In genomic region chr5:112396066-112396465, GRCm38 (mm10) we compare ENCODE assay signal across 13 mouse cellular contexts. TPM values are rescaled to one million over a fixed set of nuclear protein-coding genes. Genes with fewer than 3 reads are reported as not detected.
DNase-seq lines count a peak whose midpoint lies in the region; ATAC-seq lines count a peak whose summit lies in the region.
"Had no signal": no experiment of that assay in that cellular context is flagged by ENCODE, and none has a peak within 500 bp of the region (broad histone marks: within the 10 kb centered on the region; RNA-seq: fewer than 3 reads in every experiment).

No protein-coding gene starts in this region.

- no peak for DNase-seq in hindbrain, embryonic 14.5 days (ENCODE audit: low spot score)
- DNase-seq in embryonic facial prominence, embryonic 11.5 days (ENCODE audit: low spot score), result peak; percentile 73
- DNase-seq in forebrain, embryonic 14.5 days (ENCODE audit: low spot score), result peak; percentile 7
- no peak for DNase-seq in lung, postnatal 14 days
- no peak for DNase-seq in liver
- DNase-seq: cerebellum, adult 9-10 months; kidney, adult 11 months had no signal

- H3K27me3 ChIP-seq in hindbrain, embryonic 12.5 days, result peaks cover 7% of the 10 kb centered on the region
- H3K27me3 ChIP-seq in hindbrain, embryonic 14.5 days (ENCODE audit: control insufficient read depth, insufficient read depth, low read length), result no peaks in the 10 kb centered on the region
- H3K27me3 ChIP-seq in embryonic facial prominence, embryonic 11.5 days (ENCODE audit: control insufficient read depth, insufficient read depth, low read length), result no peaks in the 10 kb centered on the region
- no peaks in the 10 kb centered on the region for H3K27me3 ChIP-seq in forebrain, embryonic 14.5 days (replicated peaks; ENCODE audit: control insufficient read depth, insufficient read depth, low read length)
- peaks cover 25% of the 10 kb centered on the region for H3K27me3 ChIP-seq in midbrain, embryonic 12.5 days

- peaks cover 6% of the 10 kb centered on the region for H3K36me3 ChIP-seq in hindbrain, embryonic 12.5 days
- peaks cover 7% of the 10 kb centered on the region for H3K36me3 ChIP-seq in hindbrain, embryonic 14.5 days (replicated peaks; ENCODE audit: control insufficient read depth, insufficient read depth)
- H3K36me3 ChIP-seq in embryonic facial prominence, embryonic 11.5 days (replicated peaks; ENCODE audit: control insufficient read depth, insufficient read depth, low read depth, low read length), result no peaks in the 10 kb centered on the region
- peaks cover 9% of the 10 kb centered on the region for H3K36me3 ChIP-seq in forebrain, embryonic 14.5 days (ENCODE audit: control insufficient read depth, insufficient read depth, low read length)
- H3K36me3 ChIP-seq in midbrain, embryonic 12.5 days, result peaks cover 10% of the 10 kb centered on the region
- H3K36me3 ChIP-seq: liver, embryonic 12.5 days had no signal

- H3K4me2 ChIP-seq in hindbrain, embryonic 12.5 days (replicated peaks), result no peak overlapping the region
- no peak overlapping the region for H3K4me2 ChIP-seq in hindbrain, embryonic 14.5 days (replicated peaks)
- H3K4me2 ChIP-seq in embryonic facial prominence, embryonic 11.5 days (ENCODE audit: low read depth, low read length), result no peak overlapping the region
- no peak overlapping the region for H3K4me2 ChIP-seq in forebrain, embryonic 14.5 days (ENCODE audit: low read length)
- H3K4me2 ChIP-seq in midbrain, embryonic 12.5 days (replicated peaks), result no peak overlapping the region
- H3K4me2 ChIP-seq: liver, embryonic 12.5 days had no signal

- H3K27ac ChIP-seq in hindbrain, embryonic 12.5 days, result peak overlapping the region; percentile 82; the same call in 1 of the 2 replicates
- no peak overlapping the region for H3K27ac ChIP-seq in hindbrain, embryonic 14.5 days
- H3K27ac ChIP-seq in embryonic facial prominence, embryonic 11.5 days (replicated peaks; ENCODE audit: low read depth, low read length), result peak overlapping the region; percentile 61; the same call in 1 of the 2 replicates
- H3K27ac ChIP-seq in forebrain, embryonic 14.5 days (ENCODE audit: low read depth, low read length), result peak overlapping the region; percentile 88; the same call in 1 of the 2 replicates
- peak overlapping the region; percentile 26; the same call in 1 of the 2 replicates for H3K27ac ChIP-seq in midbrain, embryonic 12.5 days (replicated peaks)
- H3K27ac ChIP-seq: liver, embryonic 12.5 days had no signal

- ATAC-seq in hindbrain, embryonic 12.5 days (ENCODE audit: low FRiP score), result no peak
- no peak for ATAC-seq in hindbrain, embryonic 14.5 days (ENCODE audit: low FRiP score)
- ATAC-seq in embryonic facial prominence, embryonic 11.5 days (replicated peaks; ENCODE audit: insufficient number of reproducible peaks, low FRiP score, low TSS enrichment, low read depth), result no peak
- no peak for ATAC-seq in forebrain, embryonic 14.5 days
- ATAC-seq in midbrain, embryonic 12.5 days (ENCODE audit: low FRiP score, low read depth), result no peak
- no peak for ATAC-seq in activated CD4-positive, CD25-positive, alpha-beta regulatory T cell, adult 4 months
- ATAC-seq: liver, embryonic 12.5 days had no signal

- H3K9me3 ChIP-seq in hindbrain, embryonic 12.5 days (replicated peaks), result no peaks in the 10 kb centered on the region
- no peaks in the 10 kb centered on the region for H3K9me3 ChIP-seq in hindbrain, embryonic 14.5 days (ENCODE audit: control insufficient read depth, low read length)
- H3K9me3 ChIP-seq in embryonic facial prominence, embryonic 11.5 days (replicated peaks; ENCODE audit: control insufficient read depth, low read length), result no peaks in the 10 kb centered on the region
- H3K9me3 ChIP-seq in forebrain, embryonic 14.5 days (replicated peaks; ENCODE audit: control insufficient read depth, low read length), result no peaks in the 10 kb centered on the region
- H3K9me3 ChIP-seq in midbrain, embryonic 12.5 days, result no peaks in the 10 kb centered on the region
- H3K9me3 ChIP-seq: liver, embryonic 12.5 days had no signal

- H3K9ac ChIP-seq in hindbrain, embryonic 12.5 days, result no peak overlapping the region
- H3K9ac ChIP-seq in hindbrain, embryonic 14.5 days, result no peak overlapping the region
- H3K9ac ChIP-seq in embryonic facial prominence, embryonic 11.5 days (replicated peaks; ENCODE audit: low read length), result no peak overlapping the region
- no peak overlapping the region for H3K9ac ChIP-seq in forebrain, embryonic 14.5 days (ENCODE audit: low read length)
- H3K9ac ChIP-seq in midbrain, embryonic 12.5 days (replicated peaks), result no peak overlapping the region
- H3K9ac ChIP-seq: liver, embryonic 12.5 days had no signal

- no peak overlapping the region for H3K4me3 ChIP-seq in hindbrain, embryonic 12.5 days
- H3K4me3 ChIP-seq in hindbrain, embryonic 14.5 days (replicated peaks; ENCODE audit: low read length), result no peak overlapping the region
- H3K4me3 ChIP-seq in embryonic facial prominence, embryonic 11.5 days (ENCODE audit: low read depth, low read length), result no peak overlapping the region
- H3K4me3 ChIP-seq in forebrain, embryonic 14.5 days (ENCODE audit: low read depth, low read length), result no peak overlapping the region
- no peak overlapping the region for H3K4me3 ChIP-seq in midbrain, embryonic 12.5 days
- H3K4me3 ChIP-seq: liver, embryonic 12.5 days; megakaryocyte, embryonic 14.5 days had no signal

- whole genome bisulfite sequencing in hindbrain, embryonic 12.5 days, result 72% methylated on average over 18 of the region's 18 CpGs
- WGBS in hindbrain, embryonic 14.5 days, result 64% methylated on average over 18 of the region's 18 CpGs
- WGBS in embryonic facial prominence, embryonic 11.5 days, result 52% methylated on average over 18 of the region's 18 CpGs
- WGBS in forebrain, embryonic 14.5 days, result 69% methylated on average over 18 of the region's 18 CpGs
- WGBS in midbrain, embryonic 12.5 days, result 82% methylated on average over 18 of the region's 18 CpGs

- peaks cover 27% of the 10 kb centered on the region for H3K4me1 ChIP-seq in hindbrain, embryonic 12.5 days
- H3K4me1 ChIP-seq in hindbrain, embryonic 14.5 days (replicated peaks; ENCODE audit: control insufficient read depth, insufficient read depth, low read length), result peaks cover 33% of the 10 kb centered on the region
- peaks cover 4% of the 10 kb centered on the region for H3K4me1 ChIP-seq in embryonic facial prominence, embryonic 11.5 days (ENCODE audit: control insufficient read depth, insufficient read depth, low read length)
- peaks cover 15% of the 10 kb centered on the region for H3K4me1 ChIP-seq in forebrain, embryonic 14.5 days (ENCODE audit: control insufficient read depth, insufficient read depth, low read length)
- peaks cover 32% of the 10 kb centered on the region for H3K4me1 ChIP-seq in midbrain, embryonic 12.5 days
- H3K4me1 ChIP-seq: liver, embryonic 12.5 days had no signal

RNA-seq across cellular contexts. Expression of gene Asphd2, which starts 1.4 kb away (rescaled TPM):
- polyA plus RNA-seq in hindbrain, embryonic 12.5 days (2016; fragmentation: Nextera tagmentation; extraction: Ambion mirVana), result 60.7 and 66.1 TPM in 2 replicates
- polyA plus RNA-seq in hindbrain, embryonic 14.5 days (2014; fragmentation: Nextera tagmentation; extraction: Ambion mirVana), result 79.3 and 85.9 TPM in 2 replicates
- polyA plus RNA-seq in embryonic facial prominence, embryonic 11.5 days (2014; fragmentation: Nextera tagmentation; extraction: Ambion mirVana), result 27.9 and 31.6 TPM in 2 replicates
- polyA plus RNA-seq in forebrain, embryonic 14.5 days (2014; fragmentation: Nextera tagmentation; extraction: Ambion mirVana), result 31.6 and 37.9 TPM in 2 replicates
- 58.3 and 65.7 TPM in 2 replicates for polyA plus RNA-seq in midbrain, embryonic 12.5 days (2016; fragmentation: Nextera tagmentation; extraction: Ambion mirVana)
- polyA plus RNA-seq in activated CD4-positive, CD25-positive, alpha-beta regulatory T cell, adult 4 months (2017; shearing (Covaris generic)), result not detected

RNA-seq across cellular contexts. Expression of gene Gm6583, which starts 40.2 kb away (rescaled TPM):
- 0.26 and 0.27 TPM in 2 replicates for polyA plus RNA-seq in hindbrain, embryonic 12.5 days (2016; fragmentation: Nextera tagmentation; extraction: Ambion mirVana)
- polyA plus RNA-seq in hindbrain, embryonic 14.5 days (2014; fragmentation: Nextera tagmentation; extraction: Ambion mirVana), result 0.13 and 0.14 TPM in 2 replicates
- 0.08 and 0.18 TPM in 2 replicates for polyA plus RNA-seq in embryonic facial prominence, embryonic 11.5 days (2014; fragmentation: Nextera tagmentation; extraction: Ambion mirVana)
- polyA plus RNA-seq in forebrain, embryonic 14.5 days (2014; fragmentation: Nextera tagmentation; extraction: Ambion mirVana), result 0.08 and 0.10 TPM in 2 replicates
- polyA plus RNA-seq in midbrain, embryonic 12.5 days (2016; fragmentation: Nextera tagmentation; extraction: Ambion mirVana), result 0.26 and 0.30 TPM in 2 replicates
- polyA plus RNA-seq in activated CD4-positive, CD25-positive, alpha-beta regulatory T cell, adult 4 months (2017; shearing (Covaris generic)), result not detected

RNA-seq across cellular contexts. Expression of gene Gm6588, which starts 53.2 kb away (rescaled TPM):
- 0.37 and 0.64 TPM in 2 replicates for polyA plus RNA-seq in hindbrain, embryonic 12.5 days (2016; fragmentation: Nextera tagmentation; extraction: Ambion mirVana)
- 0.23 and 0.29 TPM in 2 replicates for polyA plus RNA-seq in hindbrain, embryonic 14.5 days (2014; fragmentation: Nextera tagmentation; extraction: Ambion mirVana)
- not detected in 2 replicates for polyA plus RNA-seq in embryonic facial prominence, embryonic 11.5 days (2014; fragmentation: Nextera tagmentation; extraction: Ambion mirVana)
- polyA plus RNA-seq in forebrain, embryonic 14.5 days (2014; fragmentation: Nextera tagmentation; extraction: Ambion mirVana), result 0.09 and 0.27 TPM in 2 replicates
- 0.42 and 0.58 TPM in 2 replicates for polyA plus RNA-seq in midbrain, embryonic 12.5 days (2016; fragmentation: Nextera tagmentation; extraction: Ambion mirVana)
- polyA plus RNA-seq in activated CD4-positive, CD25-positive, alpha-beta regulatory T cell, adult 4 months (2017; shearing (Covaris generic)), result not detected
- polyA plus RNA-seq: liver, embryonic 12.5 days; lung, embryonic 16.5 days had no signal

RNA-seq across cellular contexts. Expression of gene Hps4, which starts 53.2 kb away (rescaled TPM):
- 35.4 and 37.1 TPM in 2 replicates for polyA plus RNA-seq in hindbrain, embryonic 12.5 days (2016; fragmentation: Nextera tagmentation; extraction: Ambion mirVana)
- 32.8 and 36.0 TPM in 2 replicates for polyA plus RNA-seq in hindbrain, embryonic 14.5 days (2014; fragmentation: Nextera tagmentation; extraction: Ambion mirVana)
- polyA plus RNA-seq in embryonic facial prominence, embryonic 11.5 days (2014; fragmentation: Nextera tagmentation; extraction: Ambion mirVana), result 28.6 and 35.4 TPM in 2 replicates
- 26.2 and 27.0 TPM in 2 replicates for polyA plus RNA-seq in forebrain, embryonic 14.5 days (2014; fragmentation: Nextera tagmentation; extraction: Ambion mirVana)
- 35.7 and 38.4 TPM in 2 replicates for polyA plus RNA-seq in midbrain, embryonic 12.5 days (2016; fragmentation: Nextera tagmentation; extraction: Ambion mirVana)
- polyA plus RNA-seq in activated CD4-positive, CD25-positive, alpha-beta regulatory T cell, adult 4 months (2017; shearing (Covaris generic)), result 10 to 100 TPM; 15.2 to 18.3 TPM

RNA-seq across cellular contexts. Expression of gene Srrd, which starts 53.2 kb away (rescaled TPM):
- 46.9 and 47.6 TPM in 2 replicates for polyA plus RNA-seq in hindbrain, embryonic 12.5 days (2016; fragmentation: Nextera tagmentation; extraction: Ambion mirVana)
- polyA plus RNA-seq in hindbrain, embryonic 14.5 days (2014; fragmentation: Nextera tagmentation; extraction: Ambion mirVana), result 60.4 and 62.5 TPM in 2 replicates
- polyA plus RNA-seq in embryonic facial prominence, embryonic 11.5 days (2014; fragmentation: Nextera tagmentation; extraction: Ambion mirVana), result 45.7 and 52.8 TPM in 2 replicates
- 49.1 and 58.8 TPM in 2 replicates for polyA plus RNA-seq in forebrain, embryonic 14.5 days (2014; fragmentation: Nextera tagmentation; extraction: Ambion mirVana)
- polyA plus RNA-seq in midbrain, embryonic 12.5 days (2016; fragmentation: Nextera tagmentation; extraction: Ambion mirVana), result 48.4 and 48.6 TPM in 2 replicates
- 1 to 10 TPM; 1.5 to 2.7 TPM for polyA plus RNA-seq in activated CD4-positive, CD25-positive, alpha-beta regulatory T cell, adult 4 months (2017; shearing (Covaris generic))

Comparison
In these comparisons a context has a peak if more than half of its experiments do, and no peak if none do; other contexts are left out.
1. DNase-seq: peak in embryonic facial prominence, embryonic 11.5 days (single experiment) and forebrain, embryonic 14.5 days (single experiment); none in hindbrain, embryonic 14.5 days (single experiment), lung, postnatal 14 days (single experiment) and liver (single experiment).
2. RNA of gene Asphd2, which starts 1.4 kb away (polyA plus RNA-seq): 79.3 to 85.9 TPM in hindbrain, embryonic 14.5 days, 60.7 to 66.1 TPM in hindbrain, embryonic 12.5 days, 58.3 to 65.7 TPM in midbrain, embryonic 12.5 days, 31.6 to 37.9 TPM in forebrain, embryonic 14.5 days and 27.9 to 31.6 TPM in embryonic facial prominence, embryonic 11.5 days; not detected in activated CD4-positive, CD25-positive, alpha-beta regulatory T cell, adult 4 months; every median in the first group is over 10 times any median in the second.